Mouse (Mus musculus): ENCODE data around the gene Slit3. TPM values are rescaled to one million over a fixed set of nuclear protein-coding genes. Genes with fewer than 3 reads are reported as not detected.

The Slit3 gene
- total and polyA plus RNA-seq, 2 experiments = 0.09 to 0.12 TPM

DNA sequence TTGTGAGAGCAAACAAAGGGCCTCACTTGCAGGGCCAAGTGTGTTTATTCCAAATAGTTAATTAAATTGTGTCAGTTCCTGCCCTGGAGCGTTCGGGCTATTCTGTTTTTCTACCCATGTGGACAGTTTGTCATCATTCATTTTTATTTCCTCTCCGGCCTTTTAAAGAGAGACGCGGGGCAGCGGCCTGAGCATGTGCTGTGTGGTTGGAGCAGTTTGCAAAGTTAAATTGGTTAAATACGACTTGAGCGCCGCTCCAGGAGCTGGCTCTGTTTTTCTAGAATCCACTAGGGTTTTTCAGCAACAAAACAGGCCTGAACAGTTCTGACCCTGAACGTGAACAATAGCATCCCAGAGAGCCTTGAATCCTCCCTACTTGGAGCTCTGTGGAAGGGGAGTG is 152.4 kb downstream of the Slit3 start:
- H3K79me2 ChIP-seq (ENCODE audit: control insufficient read depth, insufficient read depth, low read length) = no peaks in the 10 kb centered on the region
- no peaks in the 10 kb centered on the region for H3K27me3 ChIP-seq (ENCODE audit: control insufficient read depth, insufficient read depth, low read length)
- no peak overlapping the region for H3K4me3 ChIP-seq (ENCODE audit: insufficient read depth, low read depth, low read length)
- no peaks in the 10 kb centered on the region for H3K4me1 ChIP-seq (ENCODE audit: control insufficient read depth, insufficient read depth, low read length)
- no peak overlapping the region for H3K27ac ChIP-seq (replicated peaks; ENCODE audit: insufficient read depth, low read depth, low read length)
- 80% methylated on average over 10 of the region's 10 CpGs for WGBS
- DNase-seq (ENCODE audit: extremely low read depth, low read depth, low spot score) = no peak
- H3K36me3 ChIP-seq (ENCODE audit: control insufficient read depth, insufficient read depth, low read length) = no peaks in the 10 kb centered on the region
- H3K9ac ChIP-seq (ENCODE audit: low read depth, low read length) = no peak overlapping the region
- TF ChIP-seq POLR2A (IDR thresholded peaks at IDR 0.05; ENCODE audit: extremely low read depth, insufficient read depth, low read length) = no peak
- TF ChIP-seq CTCF (IDR thresholded peaks at IDR 0.05; ENCODE audit: low read depth, low read length) = no peak

DNA sequence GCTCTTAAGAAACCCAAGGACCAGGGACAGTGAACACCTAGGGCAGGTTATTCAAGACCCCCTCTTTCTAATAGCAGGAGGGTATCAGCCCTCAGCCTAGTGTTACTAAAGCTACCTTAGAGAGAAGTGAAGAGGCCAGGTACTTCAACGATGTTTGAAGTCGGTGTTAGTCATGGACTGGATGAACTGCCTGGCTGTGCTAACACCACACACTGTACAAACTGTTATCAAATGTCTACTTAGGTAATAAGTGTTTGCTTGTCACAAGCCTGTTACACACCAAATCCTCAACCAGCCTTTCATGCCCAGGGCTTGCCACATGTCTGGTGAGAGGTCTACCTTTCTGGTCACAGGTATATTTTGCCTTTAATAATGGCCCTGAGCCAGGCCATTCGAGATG is 153.0 kb downstream of the Slit3 start:
- Histone ChIP-seq H3K79me2 (ENCODE audit: control insufficient read depth, insufficient read depth, low read length) (no peaks in the 10 kb centered on the region), H3K4me1 (ENCODE audit: control insufficient read depth, insufficient read depth, low read length) (no peaks in the 10 kb centered on the region), H3K9ac (ENCODE audit: low read depth, low read length) (no peak overlapping the region), H3K27me3 (ENCODE audit: control insufficient read depth, insufficient read depth, low read length) (no peaks in the 10 kb centered on the region), H3K4me3 (ENCODE audit: insufficient read depth, low read depth, low read length) (no peak overlapping the region), H3K27ac (replicated peaks; ENCODE audit: insufficient read depth, low read depth, low read length) (no peak overlapping the region), H3K36me3 (ENCODE audit: control insufficient read depth, insufficient read depth, low read length) (no peaks in the 10 kb centered on the region)
- TF ChIP-seq CTCF (IDR thresholded peaks at IDR 0.05; ENCODE audit: low read depth, low read length) (no peak), POLR2A (IDR thresholded peaks at IDR 0.05; ENCODE audit: extremely low read depth, insufficient read depth, low read length) (no peak)
- 86% methylated on average over 3 of the region's 3 CpGs for WGBS
- no peak for DNase-seq (ENCODE audit: extremely low read depth, low read depth, low spot score)

DNA sequence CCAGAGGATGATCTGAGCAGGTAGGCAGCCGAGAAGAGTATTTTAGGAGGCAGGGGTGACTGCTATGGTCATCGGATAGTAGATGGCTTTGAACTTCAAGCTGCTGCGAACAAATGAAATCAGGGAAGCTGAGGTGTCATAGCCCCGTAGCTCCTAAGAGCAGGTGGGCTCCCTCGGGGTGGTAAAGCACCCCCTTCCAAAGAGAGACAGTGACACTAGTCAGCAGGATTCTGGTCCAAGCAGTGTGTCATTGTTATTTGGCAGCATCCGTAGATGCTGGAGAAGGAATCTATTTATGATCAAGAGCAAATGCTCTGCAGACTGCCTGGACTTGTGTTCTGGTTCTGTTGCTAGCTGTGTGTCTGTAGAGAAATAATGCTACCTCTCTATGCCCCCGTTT is 154.3 kb downstream of the Slit3 start:
- no peak for DNase-seq (ENCODE audit: extremely low read depth, low read depth, low spot score)
- H3K27ac ChIP-seq (replicated peaks; ENCODE audit: insufficient read depth, low read depth, low read length) = no peak overlapping the region
- H3K9ac ChIP-seq (ENCODE audit: low read depth, low read length) = no peak overlapping the region
- no peak overlapping the region for H3K4me3 ChIP-seq (ENCODE audit: insufficient read depth, low read depth, low read length)
- WGBS = 88% methylated on average over 7 of the region's 7 CpGs
- no peaks in the 10 kb centered on the region for H3K27me3 ChIP-seq (ENCODE audit: control insufficient read depth, insufficient read depth, low read length)
- no peaks in the 10 kb centered on the region for H3K79me2 ChIP-seq (ENCODE audit: control insufficient read depth, insufficient read depth, low read length)
- TF ChIP-seq POLR2A (IDR thresholded peaks at IDR 0.05; ENCODE audit: extremely low read depth, insufficient read depth, low read length) (no peak), CTCF (IDR thresholded peaks at IDR 0.05; ENCODE audit: low read depth, low read length) (no peak)
- no peaks in the 10 kb centered on the region for H3K36me3 ChIP-seq (ENCODE audit: control insufficient read depth, insufficient read depth, low read length)
- no peaks in the 10 kb centered on the region for H3K4me1 ChIP-seq (ENCODE audit: control insufficient read depth, insufficient read depth, low read length)

DNA sequence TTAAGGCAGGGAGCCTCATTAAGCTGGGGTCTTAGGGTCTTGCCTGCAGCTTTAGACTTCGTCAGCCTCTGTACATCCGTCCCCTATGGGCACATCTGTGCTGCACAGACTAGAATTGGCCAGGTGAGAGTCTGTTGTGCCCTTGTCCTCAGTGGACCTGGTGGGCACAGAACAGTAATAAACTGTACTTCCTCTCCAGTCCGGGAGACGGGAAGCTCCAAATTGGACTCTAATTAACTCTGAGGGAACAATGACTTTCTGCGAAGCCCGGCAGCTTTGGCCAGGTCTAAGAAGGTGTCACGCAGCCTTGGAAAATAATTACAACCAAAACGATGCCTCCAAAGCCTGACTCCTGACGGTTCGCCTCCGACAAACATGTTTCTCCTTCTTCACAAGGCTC is 155.0 kb downstream of the Slit3 start:
- peaks cover 3% of the 10 kb centered on the region; the same call in 1 of the 2 replicates for H3K4me1 ChIP-seq (ENCODE audit: control insufficient read depth, insufficient read depth, low read length)
- no peaks in the 10 kb centered on the region for H3K27me3 ChIP-seq (ENCODE audit: control insufficient read depth, insufficient read depth, low read length)
- H3K36me3 ChIP-seq (ENCODE audit: control insufficient read depth, insufficient read depth, low read length) = no peaks in the 10 kb centered on the region
- H3K4me3 ChIP-seq (ENCODE audit: insufficient read depth, low read depth, low read length) = no peak overlapping the region
- 91% methylated on average over 11 of the region's 11 CpGs for WGBS
- TF ChIP-seq POLR2A (IDR thresholded peaks at IDR 0.05; ENCODE audit: extremely low read depth, insufficient read depth, low read length) = no peak
- no peak overlapping the region for H3K27ac ChIP-seq (replicated peaks; ENCODE audit: insufficient read depth, low read depth, low read length)
- DNase-seq (ENCODE audit: extremely low read depth, low read depth, low spot score) = no peak
- no peak overlapping the region for H3K9ac ChIP-seq (ENCODE audit: low read depth, low read length)
- H3K79me2 ChIP-seq (ENCODE audit: control insufficient read depth, insufficient read depth, low read length) = no peaks in the 10 kb centered on the region

DNA sequence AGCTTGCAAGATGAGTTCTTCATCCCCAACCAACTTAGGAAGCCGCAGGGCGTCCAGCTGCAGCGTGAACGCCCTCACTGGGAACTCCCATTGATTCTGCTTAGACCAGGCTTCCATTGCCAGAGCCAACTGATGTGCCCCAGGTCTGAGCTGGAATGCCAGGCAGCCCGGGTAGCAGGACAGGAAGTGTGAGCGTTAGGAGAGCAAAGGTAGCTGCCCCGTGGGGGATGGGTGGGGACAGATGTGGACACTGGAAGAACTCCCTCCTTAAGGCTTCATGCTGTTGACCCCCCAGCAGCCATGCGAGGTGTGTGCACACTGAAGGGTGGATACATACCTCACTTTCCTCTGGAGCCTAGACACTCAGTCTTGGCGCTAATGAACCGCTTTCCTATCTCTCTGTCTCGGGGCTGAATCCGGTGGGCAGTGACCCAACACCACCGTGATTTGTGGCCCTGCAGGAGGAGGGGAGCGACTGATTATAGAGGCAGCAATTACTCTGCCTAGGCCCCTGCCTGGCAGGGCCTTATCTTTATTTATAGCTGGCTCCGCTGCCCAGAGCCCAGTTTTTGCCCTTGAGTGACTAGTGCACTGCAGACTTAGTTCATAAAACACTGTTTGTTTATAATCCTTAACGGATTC is 157.2 kb downstream of the Slit3 start:
- no peak for DNase-seq (ENCODE audit: extremely low read depth, low read depth, low spot score)
- TF ChIP-seq POLR2A (IDR thresholded peaks at IDR 0.05; ENCODE audit: extremely low read depth, insufficient read depth, low read length) = no peak
- no peak for TF ChIP-seq CTCF (IDR thresholded peaks at IDR 0.05; ENCODE audit: low read depth, low read length)
- H3K27ac ChIP-seq (replicated peaks; ENCODE audit: insufficient read depth, low read depth, low read length) = no peak overlapping the region
- peaks cover 4% of the 10 kb centered on the region; the same call in 1 of the 2 replicates for H3K4me1 ChIP-seq (ENCODE audit: control insufficient read depth, insufficient read depth, low read length)
- no peaks in the 10 kb centered on the region for H3K36me3 ChIP-seq (ENCODE audit: control insufficient read depth, insufficient read depth, low read length)
- H3K9ac ChIP-seq (ENCODE audit: low read depth, low read length) = no peak overlapping the region
- no peaks in the 10 kb centered on the region for H3K79me2 ChIP-seq (ENCODE audit: control insufficient read depth, insufficient read depth, low read length)
- 78% methylated on average over 16 of the region's 16 CpGs for WGBS
- no peaks in the 10 kb centered on the region for H3K27me3 ChIP-seq (ENCODE audit: control insufficient read depth, insufficient read depth, low read length)
- H3K4me3 ChIP-seq (ENCODE audit: insufficient read depth, low read depth, low read length) = no peak overlapping the region

GRCm38 (mm10) chr11:35280826-35281225 is 159.8 kb downstream of the Slit3 start:
- peaks cover 9% of the 10 kb centered on the region; the same call in 1 of the 2 replicates for H3K4me1 ChIP-seq (ENCODE audit: control insufficient read depth, insufficient read depth, low read length)
- H3K4me3 ChIP-seq (ENCODE audit: insufficient read depth, low read depth, low read length) = no peak overlapping the region
- 12% methylated on average over 6 of the region's 6 CpGs for WGBS
- no peak overlapping the region for H3K9ac ChIP-seq (ENCODE audit: low read depth, low read length)
- DNase-seq (ENCODE audit: extremely low read depth, low read depth, low spot score) = peak; percentile 87
- TF ChIP-seq CTCF (IDR thresholded peaks at IDR 0.05; ENCODE audit: low read depth, low read length) (no peak), POLR2A (IDR thresholded peaks at IDR 0.05; ENCODE audit: extremely low read depth, insufficient read depth, low read length) (no peak)
- H3K27me3 ChIP-seq (ENCODE audit: control insufficient read depth, insufficient read depth, low read length) = no peaks in the 10 kb centered on the region
- H3K79me2 ChIP-seq (ENCODE audit: control insufficient read depth, insufficient read depth, low read length) = no peaks in the 10 kb centered on the region
- H3K27ac ChIP-seq (replicated peaks; ENCODE audit: insufficient read depth, low read depth, low read length) = no peak overlapping the region
- no peaks in the 10 kb centered on the region for H3K36me3 ChIP-seq (ENCODE audit: control insufficient read depth, insufficient read depth, low read length)
